ENCODE assay signal across 11 mouse cellular contexts in the genomic region with DNA sequence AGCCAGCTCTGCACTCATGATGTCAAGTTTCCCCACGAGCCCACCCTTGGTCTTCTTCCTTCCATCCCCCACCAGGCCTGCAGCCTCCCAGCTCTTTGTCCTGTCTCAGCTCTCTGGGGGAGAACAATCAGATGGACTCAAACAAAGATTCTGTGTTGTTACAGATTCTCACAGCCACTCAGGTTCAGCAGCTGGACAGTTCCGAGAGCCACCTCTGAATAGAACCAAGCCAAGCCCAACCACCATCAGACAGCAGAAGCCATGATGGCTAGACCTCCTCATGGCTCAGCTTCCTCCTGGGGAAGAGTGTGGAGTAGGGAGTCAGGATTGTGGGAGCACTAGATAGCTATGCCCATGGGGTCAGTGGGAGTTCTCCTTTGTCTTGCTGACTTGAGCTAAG.
DNase-seq lines count a peak whose midpoint lies in the region; ATAC-seq lines count a peak whose summit lies in the region.
"Had no signal": no experiment of that assay in that cellular context is flagged by ENCODE, and none has a peak within 500 bp of the region (broad histone marks: within the 10 kb centered on the region; RNA-seq: fewer than 3 reads in every experiment).

No protein-coding gene starts in this region.

- no peak for ATAC-seq in granulocyte monocyte progenitor cell, adult 5-6 weeks (replicated peaks; ENCODE audit: poor library complexity, severe bottlenecking)
- ATAC-seq: forebrain, embryonic 13.5 days; hindbrain, postnatal 0 days; Patski had no signal

- peak; percentile 34 for DNase-seq in adrenal gland, postnatal 14 days
- DNase-seq in adrenal gland, adult 18-20 months (ENCODE audit: low spot score in 2 of 2), result no peak
- peak; percentile 76 to 79 for DNase-seq in kidney, postnatal 4 days
- no peak for DNase-seq in kidney, adult 18-20 months
- DNase-seq in ZHBTc4 (ENCODE audit: low read depth, low spot score), result peak; percentile 49
- peak; percentile 19 for DNase-seq in lung, postnatal 36 days
- DNase-seq in T-cell, adult 2 months (ENCODE audit: low spot score), result no peak

Comparison
In these comparisons a context has a peak if more than half of its experiments do, and no peak if none do; other contexts are left out.
1. DNase-seq: peak in adrenal gland, postnatal 14 days (single experiment), kidney, postnatal 4 days (2 of 2), ZHBTc4 (single experiment) and lung, postnatal 36 days (single experiment); none in adrenal gland, adult 18-20 months (0 of 2), kidney, adult 18-20 months (single experiment) and T-cell, adult 2 months (single experiment).